Mouse (Mus musculus) liver, adult 2 months (tissue): ENCODE data around the gene Fam102b.

ENCODE experiments used
- CTCF ChIP-seq: fragments of 200-500 bp; IDR thresholded peaks from 2 replicates; pipeline ENCODE4 v1.5.1; 2011; ENCODE audit warnings: low read depth, low read length, control low read depth
- POLR2A ChIP-seq: fragments of 200-500 bp; IDR thresholded peaks from 2 replicates; pipeline ENCODE4 v1.6.1; 2011; ENCODE audit warnings: low read length, control low read depth; ENCODE audit not compliant: insufficient read depth; ENCODE audit errors: extremely low read depth

DNA sequence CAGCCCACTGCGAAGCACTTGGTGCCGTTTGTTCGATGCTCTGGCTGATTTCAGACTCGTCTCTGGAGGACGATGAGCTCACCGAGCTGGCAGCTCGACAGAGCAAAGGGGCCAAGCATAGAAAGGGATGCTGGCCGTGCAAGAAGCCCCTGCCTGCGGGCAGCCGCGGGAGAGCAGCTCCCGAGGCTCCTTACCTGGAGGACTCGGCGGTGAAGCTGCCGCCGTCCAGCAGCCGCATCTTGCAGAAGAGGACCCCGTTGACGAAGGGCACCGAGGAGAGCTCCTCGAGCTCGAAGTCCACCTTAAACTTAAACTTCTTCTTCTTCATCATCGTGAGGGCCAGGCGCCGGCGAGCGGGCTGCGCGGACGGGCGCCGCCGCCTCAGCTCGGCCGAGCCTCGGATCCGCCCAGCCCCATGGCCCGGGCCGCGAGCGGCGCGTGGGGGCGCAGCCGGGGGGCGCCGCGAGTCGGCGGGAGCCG is 376 bp downstream of the Fam102b start:
- TF ChIP-seq CTCF (no peak), POLR2A (no peak)
